Mouse (Mus musculus) lung, embryonic 14.5 days (tissue): ENCODE data around the gene Hoxd12. TPM values are rescaled to one million over a fixed set of nuclear protein-coding genes. Genes with fewer than 3 reads are reported as not detected.
A peak's percentile ranks its signal among the peaks of the same experiment; 100 is the strongest.

ENCODE experiments used
- ATAC-seq: fragments of 200-750 bp; cut with Nextera tagmentation; 2 replicates; pipeline ENCODE4 v1.8.0; 2017; ENCODE audit warnings: mild to moderate bottlenecking, moderate TSS enrichment, moderate library complexity; ENCODE audit not compliant: insufficient read depth
- DNase-seq: peaks from one replicate; pipeline ENCODE4 v3.0.0-alpha.2; 2015
- H3K27ac ChIP-seq: fragments of 300-500 bp; sonication (generic); 2 replicates; pipeline ENCODE4 v1.5.1; 2014; ENCODE audit warnings: low read depth, mild to moderate bottlenecking, moderate library complexity
- H3K27me3 ChIP-seq: fragments of 300-500 bp; sonication (generic); 2 replicates; pipeline ENCODE4 v1.6.1; 2014; ENCODE audit warnings: low read length, control low read depth; ENCODE audit not compliant: insufficient read depth
- H3K36me3 ChIP-seq: fragments of 300-500 bp; sonication (generic); 2 replicates; pipeline ENCODE4 v1.6.1; 2014; ENCODE audit warnings: control low read depth; ENCODE audit not compliant: insufficient read depth
- H3K4me1 ChIP-seq: fragments of 300-500 bp; sonication (generic); 2 replicates; pipeline ENCODE4 v1.6.1; 2014; ENCODE audit warnings: antibody characterized with exemption, control low read depth; ENCODE audit not compliant: insufficient read depth
- H3K4me2 ChIP-seq: fragments of 300-500 bp; sonication (generic); 2 replicates; pipeline ENCODE4 v1.6.1; 2014; ENCODE audit warnings: mild to moderate bottlenecking
- H3K4me3 ChIP-seq: fragments of 300-500 bp; sonication (generic); 2 replicates; pipeline ENCODE4 v1.5.1; 2014; ENCODE audit warnings: low read depth, low read length
- H3K9ac ChIP-seq: fragments of 300-500 bp; sonication (generic); 2 replicates; pipeline ENCODE4 v1.6.1; 2014
- H3K9me3 ChIP-seq: fragments of 300-500 bp; sonication (generic); 2 replicates; pipeline ENCODE4 v1.6.1; 2016; ENCODE audit warnings: low read depth, low read length, control low read depth
- CTCF ChIP-seq: IDR thresholded peaks from 2 replicates; pipeline ENCODE4 v1.5.1; 2016; ENCODE audit warnings: antibody characterized with exemption, low read depth
- WGBS: fragments of 180-500 bp; shearing (Covaris S2); extraction: QIAGEN DNeasy Blood & Tissue Kit; methylation state at CpG from one replicate; pipeline ENCODE4 v1.1.7; 2014; 5-methylcytosine and 5-hydroxymethylcytosine counted together
- polyA plus RNA-seq: library from polyadenylated mRNA; unstranded; fragments of >200 nt; fragmentation: Nextera tagmentation; extraction: Ambion mirVana; gene quantifications from 2 replicates; pipeline ENCODE4 v1.2.1, GENCODE M21; 2014

Gene Hoxd12
- polyA plus RNA-seq, 1 experiment from 2014 or later, result not detected

- Histone ChIP-seq H3K9ac (no peak overlapping the region), H3K27ac (no peak overlapping the region), H3K4me2 (peak overlapping the region; percentile 75; the same call in 1 of the 2 replicates), H3K4me3 (peak overlapping the region; percentile 41), H3K27me3 (peaks cover 99% of the 10 kb centered on the region), H3K9me3 (no peaks in the 10 kb centered on the region), H3K4me1 (no peaks in the 10 kb centered on the region), H3K36me3 (no peaks in the 10 kb centered on the region)
- ATAC-seq (no peak), DNase-seq (no peak)
- no peak for TF ChIP-seq CTCF
- WGBS, result 3% methylated on average over 36 of the region's 36 CpGs
Measured at GRCm38 (mm10) chr2:74667191-74667841, 7.5 kb upstream of the Hoxd12 start.

GRCm38 (mm10) chr2:74667842-74668357 is 6.9 kb upstream of the Hoxd12 start, which contains the start of gene Hoxd13:
Gene Hoxd13 (plus strand): TSS chr2:74668310.
- H3K27me3 ChIP-seq, result peaks cover 99% of the 10 kb centered on the region
- H3K27ac ChIP-seq, result no peak within 1 kb of the TSS
- no peaks in the 10 kb centered on the region for H3K9me3 ChIP-seq
- H3K9ac ChIP-seq, result no peak within 1 kb of the TSS; the same call in 1 of the 2 replicates
- H3K36me3 ChIP-seq, result no peaks in the 10 kb centered on the region
- peak within 1 kb of the TSS; percentile 75 for H3K4me2 ChIP-seq
- H3K4me1 ChIP-seq, result no peaks in the 10 kb centered on the region
- DNase-seq (no peak), ATAC-seq (peak; percentile 67; the same call in 1 of the 2 replicates)
- peak within 1 kb of the TSS; percentile 41 for H3K4me3 ChIP-seq
- no peak for TF ChIP-seq CTCF
- under 1% methylated on average over 38 of the region's 51 CpGs for WGBS

- DNase-seq, result no peak
- Histone ChIP-seq H3K4me1 (no peaks in the 10 kb centered on the region), H3K27ac (no peak overlapping the region), H3K4me3 (peak overlapping the region; percentile 41), H3K4me2 (peak overlapping the region; percentile 75), H3K9ac (no peak overlapping the region; the same call in 1 of the 2 replicates), H3K9me3 (no peaks in the 10 kb centered on the region), H3K36me3 (no peaks in the 10 kb centered on the region), H3K27me3 (peaks cover 99% of the 10 kb centered on the region)
- TF ChIP-seq CTCF, result no peak
- peak; percentile 33 for ATAC-seq
- WGBS, result under 1% methylated on average over 69 of the region's 74 CpGs
Measured at GRCm38 (mm10) chr2:74668370-74669229, 6.2 kb upstream of the Hoxd12 start.

GRCm38 (mm10) chr2:74669230-74669578 is 5.6 kb upstream of the Hoxd12 start:
- TF ChIP-seq CTCF, result no peak
- DNase-seq (no peak), ATAC-seq (no peak)
- no peaks in the 10 kb centered on the region for H3K4me1 ChIP-seq
- no peaks in the 10 kb centered on the region for H3K9me3 ChIP-seq
- H3K4me3 ChIP-seq, result no peak overlapping the region
- H3K36me3 ChIP-seq, result no peaks in the 10 kb centered on the region
- no peak overlapping the region for H3K4me2 ChIP-seq
- no peak overlapping the region for H3K9ac ChIP-seq
- 1% methylated on average over 3 of the region's 3 CpGs for WGBS
- H3K27ac ChIP-seq, result no peak overlapping the region
- peaks cover 99% of the 10 kb centered on the region for H3K27me3 ChIP-seq

- Histone ChIP-seq H3K36me3 (no peaks in the 10 kb centered on the region), H3K4me1 (no peaks in the 10 kb centered on the region), H3K9me3 (no peaks in the 10 kb centered on the region), H3K27me3 (peaks cover 99% of the 10 kb centered on the region), H3K9ac (no peak overlapping the region), H3K27ac (no peak overlapping the region), H3K4me2 (no peak overlapping the region), H3K4me3 (no peak overlapping the region)
- ATAC-seq (no peak), DNase-seq (no peak)
- no peak for TF ChIP-seq CTCF
- WGBS, result 1% methylated on average over 14 of the region's 14 CpGs
Measured at GRCm38 (mm10) chr2:74669650-74670235, 5.1 kb upstream of the Hoxd12 start.

GRCm38 (mm10) chr2:74670632-74671188 is 4.1 kb upstream of the Hoxd12 start:
- WGBS, result 6% methylated on average over 3 of the region's 3 CpGs
- Histone ChIP-seq H3K4me1 (no peaks in the 10 kb centered on the region), H3K27ac (no peak overlapping the region), H3K9me3 (no peaks in the 10 kb centered on the region), H3K4me3 (no peak overlapping the region), H3K4me2 (no peak overlapping the region), H3K36me3 (no peaks in the 10 kb centered on the region), H3K27me3 (peaks cover 100% of the 10 kb centered on the region), H3K9ac (no peak overlapping the region)
- no peak for TF ChIP-seq CTCF
- ATAC-seq (no peak), DNase-seq (no peak)
